Mouse (Mus musculus) left cerebral cortex, adult 6 months (tissue): ENCODE measurements around the gene Olfr666. TPM values are rescaled to one million over a fixed set of nuclear protein-coding genes. Genes with fewer than 3 reads are reported as not detected.

Experiments used
- long read RNA-seq, 2 experiments: library from polyadenylated mRNA; unstranded; transcript quantifications; one replicate each; pipeline ENCODE4 v2.0.0; 2019 to 2020
- polyA plus RNA-seq: library from polyadenylated mRNA; unstranded; fragments of <200 nt; fragmentation: Nextera tagmentation; gene quantifications from 2 replicates; pipeline ENCODE4 v1.2.3, GENCODE M21; 2021

Olfr666 gene
- polyA plus RNA-seq: not detected in 2 replicates
- long read RNA-seq, experiment 1: 0 reads
- long read RNA-seq, experiment 2: 0 reads

GRCm38 (mm10) chr7:104895852-104896251 lies at the start of gene Olfr666:
Gene Olfr666 (minus strand): TSS chr7:104895952.

DNA sequence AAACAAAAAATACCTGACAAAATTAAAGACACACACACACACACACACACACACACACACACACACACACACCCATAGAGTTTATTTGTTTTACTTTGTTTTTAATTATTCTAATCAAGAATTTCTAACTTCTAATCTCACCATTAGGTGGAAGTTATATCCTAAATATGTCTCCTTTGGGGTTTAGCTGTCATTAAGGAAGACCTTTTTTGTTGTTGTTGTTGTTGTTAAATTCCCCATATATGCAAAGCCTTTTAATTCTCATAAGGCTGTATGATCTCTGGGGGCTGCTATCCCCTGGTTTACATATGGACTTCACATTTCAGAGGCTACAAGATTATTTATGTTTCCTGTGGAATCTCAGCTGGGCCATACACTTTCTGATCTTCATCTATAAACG lies 38.2 kb upstream of the Olfr666 start, which contains the start of gene Olfr669:
Gene Olfr669, plus strand, starts transcription at position 301 of the 400 bp plus-strand sequence.

DNA sequence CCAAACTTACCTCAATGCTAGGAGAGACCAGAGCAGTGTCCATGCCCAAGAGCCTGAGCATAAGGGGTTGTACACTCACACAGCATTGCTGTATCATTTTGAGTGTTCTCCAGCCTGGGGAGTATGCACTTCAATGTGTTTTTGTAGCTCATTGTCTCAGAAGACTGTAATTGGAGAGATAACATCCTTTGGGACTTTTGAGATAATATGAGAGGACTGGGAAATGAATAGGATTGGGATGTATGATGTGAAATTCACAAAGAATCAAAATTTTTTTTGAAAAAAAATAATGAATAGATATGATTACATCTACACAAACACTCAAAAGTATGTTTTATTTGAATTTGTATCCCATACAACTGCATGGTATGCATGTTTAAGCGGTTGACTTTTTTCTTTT lies 32.2 kb upstream of the Olfr666 start, which contains the start of gene Olfr668:
Gene Olfr668, minus strand, starts transcription at position 101 of the 400 bp plus-strand sequence.

GRCm38 (mm10) chr7:104921382-104921781 lies 25.6 kb upstream of the Olfr666 start, which contains the start of gene Olfr667:
Gene Olfr667 (minus strand): TSS chr7:104921482.

DNA sequence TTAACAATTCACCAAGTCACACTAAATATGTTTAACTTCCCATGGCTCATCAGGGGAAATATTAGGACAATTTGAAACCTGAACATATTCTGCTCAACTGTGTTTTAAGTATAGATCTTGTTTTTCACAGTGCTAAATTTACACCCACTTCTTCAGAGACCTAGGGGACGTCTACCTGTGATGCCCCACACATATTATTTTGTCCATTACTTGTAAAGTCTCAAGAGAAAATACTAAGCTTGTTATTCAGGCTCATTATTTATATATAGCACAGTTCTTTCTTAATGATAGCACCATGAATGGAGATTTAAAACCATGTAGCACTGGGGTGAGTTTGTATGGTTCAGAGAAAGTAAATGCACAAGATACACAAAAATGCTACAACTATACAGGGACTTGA lies 18.0 kb downstream of the Olfr666 start, which contains the start of gene Olfr665:
Gene Olfr665, plus strand, starts transcription at position 301 of the 400 bp plus-strand sequence.

GRCm38 (mm10) chr7:104856709-104857108 lies 39.0 kb downstream of the Olfr666 start, which contains the start of gene Usp17la:
Gene Usp17la (plus strand): TSS chr7:104857009.

GRCm38 (mm10) chr7:104842503-104842902 lies 53.2 kb downstream of the Olfr666 start, which contains the start of gene Usp17lb:
Gene Usp17lb (minus strand): TSS chr7:104842603.

Other genes starting within 250 kb of the Olfr666 start
- gene Olfr658, start 248.6 kb downstream of the Olfr666 start, polyA plus RNA-seq: 0.09 and 0.13 TPM in 2 replicates
- not detected in 2 replicates for gene Olfr659, start 229.2 kb downstream of the Olfr666 start, polyA plus RNA-seq
- not detected in 2 replicates for gene Olfr661, start 209.5 kb downstream of the Olfr666 start, polyA plus RNA-seq
- gene Usp17le, start 118.5 kb downstream of the Olfr666 start, polyA plus RNA-seq: not detected in 2 replicates
- not detected in 2 replicates for gene Usp17lb, start 53.3 kb downstream of the Olfr666 start, polyA plus RNA-seq
- not detected in 2 replicates for gene Usp17la, start 38.9 kb downstream of the Olfr666 start, polyA plus RNA-seq
- not detected in 2 replicates for gene Olfr665, start 17.9 kb downstream of the Olfr666 start, polyA plus RNA-seq
- not detected in 2 replicates for gene Olfr667, start 25.5 kb upstream of the Olfr666 start, polyA plus RNA-seq
- not detected in 2 replicates for gene Olfr668, start 32.1 kb upstream of the Olfr666 start, polyA plus RNA-seq
- gene Olfr669, start 38.3 kb upstream of the Olfr666 start, polyA plus RNA-seq: not detected in 2 replicates
- gene Olfr670, start 66.7 kb upstream of the Olfr666 start, polyA plus RNA-seq: not detected in 2 replicates
- gene Olfr671, start 83.2 kb upstream of the Olfr666 start, polyA plus RNA-seq: not detected in 2 replicates
- gene Olfr672, start 106.1 kb upstream of the Olfr666 start, polyA plus RNA-seq: not detected in 2 replicates
- gene Olfr675, start 132.5 kb upstream of the Olfr666 start, polyA plus RNA-seq: not detected in 2 replicates
- not detected in 2 replicates for gene Olfr676, start 136.7 kb upstream of the Olfr666 start, polyA plus RNA-seq
- gene Olfr677, start 155.4 kb upstream of the Olfr666 start, polyA plus RNA-seq: not detected in 2 replicates
- not detected in 2 replicates for gene Olfr678, start 168.5 kb upstream of the Olfr666 start, polyA plus RNA-seq
- gene Olfr679, start 185.3 kb upstream of the Olfr666 start, polyA plus RNA-seq: not detected in 2 replicates
- not detected in 2 replicates for gene Olfr680-ps1, start 196.9 kb upstream of the Olfr666 start, polyA plus RNA-seq
- gene Olfr681, start 220.9 kb upstream of the Olfr666 start, polyA plus RNA-seq: not detected in 2 replicates